Mouse (Mus musculus) thymus, postnatal 4 days (tissue): ENCODE measurements around the gene Arl8a.

Source experiments
- DNase-seq: peaks from one replicate; pipeline ENCODE4 v3.0.0; 2021

Gene Arl8a

DNA sequence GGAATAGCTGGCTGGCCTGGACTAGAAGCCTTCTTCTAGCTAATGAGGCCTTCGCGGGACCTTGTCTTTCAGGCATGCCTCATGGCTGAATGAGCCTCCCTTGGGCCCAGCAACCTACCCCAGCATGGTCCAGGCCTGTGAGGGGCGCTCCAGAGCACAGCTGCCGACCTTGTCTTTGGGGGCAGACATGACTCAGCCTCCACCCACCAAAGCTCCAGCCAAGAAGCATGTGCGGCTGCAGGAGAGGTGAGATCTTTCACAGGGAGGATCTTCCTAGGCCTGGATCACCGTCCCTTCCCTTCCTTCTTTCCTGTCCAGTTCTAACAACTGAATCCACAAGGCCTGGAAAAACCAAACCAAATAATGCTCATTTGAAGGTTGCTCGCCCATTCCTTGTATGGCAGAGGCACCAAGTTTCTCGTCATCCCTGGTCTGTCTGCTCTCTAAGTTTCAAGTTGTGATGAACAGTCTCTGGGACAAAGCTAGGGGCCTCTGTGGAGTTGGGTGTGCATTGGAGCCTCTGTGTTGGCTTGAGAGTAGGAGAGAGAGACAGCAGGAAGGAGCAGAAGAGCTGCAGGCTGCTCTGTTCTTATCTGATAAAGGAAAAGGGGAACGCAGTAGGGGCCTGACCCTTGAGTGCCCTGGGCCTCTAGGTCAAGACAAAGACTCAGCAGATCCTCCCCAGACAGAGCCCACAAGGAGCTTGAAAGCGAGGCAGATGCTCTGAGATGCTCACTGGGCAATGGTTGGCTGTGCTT lies 12.8 kb upstream of the Arl8a start:
- peak; percentile 84 for DNase-seq

DNA sequence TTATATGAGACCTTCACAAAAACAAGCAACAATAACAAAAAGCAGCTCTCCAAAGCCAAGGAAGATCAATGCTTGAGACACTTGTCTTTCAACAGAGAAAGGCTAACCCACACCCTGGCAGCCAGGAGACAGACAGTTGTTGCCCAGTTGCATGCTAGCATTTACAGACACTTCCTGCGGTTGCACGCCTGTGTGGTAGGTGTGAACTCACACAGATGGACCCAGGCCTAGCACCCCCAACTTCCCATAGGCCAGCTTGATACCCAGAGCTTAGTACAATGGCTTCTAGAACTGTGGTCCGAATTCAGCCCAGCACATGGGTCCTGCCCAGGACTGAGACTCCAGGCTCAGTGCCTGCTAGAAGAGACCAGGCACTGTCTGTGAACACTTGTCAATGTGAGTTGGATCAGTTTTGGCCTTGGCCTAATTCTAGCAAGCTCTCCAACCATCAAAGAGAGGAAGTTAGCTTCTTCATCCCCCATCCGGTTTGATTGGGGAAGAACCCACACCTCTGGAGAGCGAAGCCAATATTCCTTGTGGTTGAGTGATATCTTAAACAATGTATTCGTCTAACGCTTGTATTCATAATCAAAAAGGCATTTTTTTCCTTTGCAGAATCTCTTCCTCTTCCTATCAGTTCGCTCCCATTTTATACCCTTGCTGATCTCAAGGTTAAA lies 11.4 kb upstream of the Arl8a start:
- DNase-seq, result peak; percentile 45

DNA sequence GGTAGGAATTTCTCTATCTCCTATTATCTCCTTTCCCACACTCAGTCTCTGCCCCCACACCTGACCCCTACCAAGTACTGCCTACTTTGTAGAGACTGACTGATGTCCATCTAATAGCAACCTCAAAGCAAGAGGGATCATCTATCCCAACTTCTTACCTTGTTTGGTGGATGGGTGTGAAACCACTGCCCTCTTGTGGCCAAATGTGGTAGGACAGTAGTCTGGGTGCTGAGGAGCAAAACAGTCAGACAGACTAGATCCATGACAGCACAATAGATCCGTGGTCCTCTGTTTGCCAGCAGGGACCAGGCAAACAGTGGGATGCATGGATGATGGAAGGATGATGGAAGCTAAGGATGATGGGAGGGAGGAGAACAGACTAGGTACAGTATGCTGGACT lies 10.1 kb upstream of the Arl8a start:
- peak; percentile 85 for DNase-seq

DNA sequence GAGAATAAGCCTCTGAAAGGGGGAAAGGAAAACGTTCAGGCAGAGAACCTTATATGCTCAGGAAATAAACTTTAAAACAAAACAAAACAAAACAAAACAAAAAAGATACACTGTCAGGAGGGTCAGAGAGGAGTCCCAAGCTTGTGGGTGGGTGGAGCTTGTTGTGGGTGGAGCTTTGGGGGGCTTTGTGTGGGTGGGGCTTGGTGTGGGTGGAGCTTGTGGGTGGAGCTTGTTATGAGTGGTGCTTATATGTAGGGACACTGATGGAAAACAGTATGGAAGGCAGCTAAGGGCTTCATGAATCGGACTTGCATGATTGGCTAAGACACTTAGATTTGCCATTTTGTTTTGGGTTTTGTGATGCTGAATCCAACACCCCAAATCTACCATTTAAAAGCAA lies 6.7 kb upstream of the Arl8a start:
- peak; percentile 67 for DNase-seq

DNA sequence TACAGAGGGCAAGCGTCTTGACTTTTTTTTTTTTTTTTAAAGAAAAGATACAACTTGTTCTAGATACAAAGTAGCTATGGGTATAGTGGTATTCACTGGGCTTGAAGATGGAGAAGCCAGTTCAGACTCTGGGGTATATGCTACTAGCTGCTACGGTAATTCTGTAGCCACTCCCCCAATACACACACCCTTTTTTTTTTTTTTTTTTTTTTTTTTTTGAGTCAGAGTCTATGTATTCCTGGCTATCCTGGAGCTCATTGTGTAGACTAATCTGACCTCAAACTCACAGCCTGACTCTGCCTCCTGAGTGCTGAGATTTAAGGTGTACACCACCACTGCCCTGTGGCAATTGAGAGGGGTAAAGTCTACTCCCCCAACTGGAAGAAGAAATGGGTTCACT lies 4.2 kb upstream of the Arl8a start:
- no peak for DNase-seq

DNA sequence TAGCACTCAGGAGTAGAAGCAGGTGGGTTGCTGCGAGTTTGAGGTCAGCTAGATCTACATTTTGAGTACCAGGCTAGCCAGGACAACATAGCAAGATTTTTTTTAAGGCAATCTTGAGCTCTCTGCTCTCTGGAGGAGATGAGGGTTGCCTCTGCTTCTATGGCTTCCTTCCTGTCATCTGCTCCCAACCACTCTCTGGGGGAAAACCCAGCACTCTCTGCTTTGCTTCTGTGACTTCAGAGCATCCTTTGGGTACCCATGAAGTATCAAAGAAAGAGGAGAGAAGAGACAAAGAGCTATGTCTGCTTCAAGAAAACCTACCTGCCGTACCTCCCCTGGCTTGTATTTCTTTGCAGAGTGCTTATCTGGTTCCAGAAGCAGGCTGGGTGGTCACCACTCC lies 2.7 kb upstream of the Arl8a start:
- peak; percentile 4 for DNase-seq

DNA sequence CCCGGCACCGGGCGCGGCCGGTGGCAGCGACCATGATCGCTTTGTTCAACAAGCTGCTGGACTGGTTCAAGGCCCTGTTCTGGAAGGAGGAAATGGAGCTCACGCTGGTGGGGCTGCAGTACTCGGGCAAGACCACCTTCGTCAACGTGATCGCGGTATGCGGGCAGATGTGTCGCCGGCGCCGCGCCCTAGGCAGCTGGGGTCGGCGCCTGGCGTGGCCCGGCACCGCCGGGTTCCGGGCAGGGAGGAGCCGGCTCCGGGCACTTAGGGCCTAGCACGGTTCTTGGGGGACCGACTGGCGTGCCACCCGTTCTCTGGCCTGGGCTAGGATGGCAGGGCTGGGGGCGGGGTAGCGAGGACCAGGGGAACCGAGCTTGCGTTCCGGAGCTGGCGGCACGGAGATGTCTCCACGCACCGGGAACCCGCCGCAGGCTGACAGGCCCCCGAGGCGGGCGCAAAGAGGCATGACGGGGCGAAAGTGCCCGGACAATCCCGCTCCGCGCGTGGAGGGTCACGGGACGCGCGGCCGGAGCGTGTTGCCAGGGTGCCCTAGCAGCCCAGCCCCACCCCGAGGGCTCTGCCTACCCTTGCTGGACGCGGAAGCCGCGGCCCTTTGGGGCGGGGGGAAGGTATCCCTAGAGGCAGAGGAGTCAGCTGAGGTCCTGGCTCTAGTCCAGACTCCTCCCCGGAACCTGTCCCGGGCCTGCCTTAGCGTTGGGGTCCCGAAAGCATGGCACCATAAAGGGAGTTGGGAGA lies 500 bp downstream of the Arl8a start:
- DNase-seq, result peak; percentile 72

DNA sequence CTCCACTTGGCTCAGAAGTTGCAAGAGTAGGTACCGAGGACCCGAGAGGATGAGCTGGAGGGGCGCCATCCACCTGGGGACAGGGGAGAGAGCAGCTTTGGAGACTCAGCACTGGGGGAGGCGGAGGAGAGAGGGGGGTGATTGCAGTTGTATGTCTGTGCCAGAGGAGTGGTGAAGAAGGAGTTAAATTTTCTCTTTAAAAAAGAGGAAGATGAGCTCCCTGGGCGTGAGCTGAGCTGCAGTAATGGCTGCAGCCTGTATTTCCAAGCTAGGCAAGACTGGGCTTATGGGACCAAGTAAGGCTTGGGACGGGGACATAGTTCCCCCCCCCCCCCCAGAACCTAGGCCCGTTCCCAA lies 1.1 kb downstream of the Arl8a start:
- no peak for DNase-seq

DNA sequence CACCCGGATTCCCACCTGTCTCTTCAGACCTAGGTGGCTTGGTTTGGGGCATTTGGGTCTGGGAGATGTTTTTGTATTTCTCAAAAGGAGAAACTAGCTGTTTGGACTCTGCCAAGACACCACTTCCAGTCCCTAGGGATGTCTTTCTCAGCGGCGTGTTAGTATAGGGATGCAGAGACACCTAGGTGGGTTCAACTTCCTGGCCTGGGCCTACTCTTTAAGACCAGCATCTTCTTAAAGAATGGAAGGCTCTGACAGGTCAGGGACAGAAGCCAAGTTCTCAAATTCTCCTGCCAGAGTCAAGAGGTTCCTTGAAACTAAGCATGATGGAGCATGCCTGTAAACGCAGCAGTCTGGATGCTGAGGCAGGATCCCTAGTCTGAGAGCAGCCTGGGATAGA lies 1.9 kb downstream of the Arl8a start:
- no peak for DNase-seq

DNA sequence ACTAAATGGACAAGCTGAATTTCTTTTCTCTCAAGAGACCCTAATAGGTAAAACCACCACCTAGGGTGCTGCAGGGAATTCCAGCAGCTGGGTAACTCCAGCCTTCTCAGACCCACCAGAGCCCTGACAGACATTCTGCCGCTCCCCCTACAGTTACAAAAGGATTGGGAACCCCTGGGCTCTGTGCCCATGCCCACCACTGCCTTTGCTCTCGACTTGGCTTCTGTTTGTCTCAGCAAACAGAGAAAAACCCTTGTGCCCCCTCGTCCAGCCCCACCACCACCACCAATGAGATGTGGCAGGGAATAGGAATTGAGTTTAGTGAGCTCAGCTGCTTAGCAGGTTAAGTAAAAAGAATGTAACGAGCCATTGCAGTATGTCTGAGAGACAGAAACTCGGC lies 2.4 kb downstream of the Arl8a start:
- DNase-seq, result no peak

DNA sequence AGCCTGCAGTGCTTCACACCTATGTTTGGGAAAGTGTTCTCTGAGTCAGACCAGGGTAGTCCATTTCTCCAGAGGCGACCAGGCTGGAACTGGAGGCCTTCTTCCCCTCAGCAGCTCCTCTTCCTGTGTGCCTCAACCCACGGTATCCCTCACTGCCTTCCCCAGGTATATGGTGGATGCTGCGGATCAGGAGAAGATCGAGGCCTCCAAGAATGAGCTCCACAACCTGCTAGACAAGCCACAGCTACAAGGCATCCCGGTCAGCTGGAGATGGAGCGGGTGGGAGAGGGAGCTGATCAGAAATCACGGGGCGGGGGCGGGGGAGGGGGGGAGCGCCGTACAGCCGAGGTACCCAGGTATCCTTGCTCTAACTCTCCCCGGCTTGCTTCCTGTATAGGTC lies 7.4 kb downstream of the Arl8a start:
- DNase-seq, result no peak

DNA sequence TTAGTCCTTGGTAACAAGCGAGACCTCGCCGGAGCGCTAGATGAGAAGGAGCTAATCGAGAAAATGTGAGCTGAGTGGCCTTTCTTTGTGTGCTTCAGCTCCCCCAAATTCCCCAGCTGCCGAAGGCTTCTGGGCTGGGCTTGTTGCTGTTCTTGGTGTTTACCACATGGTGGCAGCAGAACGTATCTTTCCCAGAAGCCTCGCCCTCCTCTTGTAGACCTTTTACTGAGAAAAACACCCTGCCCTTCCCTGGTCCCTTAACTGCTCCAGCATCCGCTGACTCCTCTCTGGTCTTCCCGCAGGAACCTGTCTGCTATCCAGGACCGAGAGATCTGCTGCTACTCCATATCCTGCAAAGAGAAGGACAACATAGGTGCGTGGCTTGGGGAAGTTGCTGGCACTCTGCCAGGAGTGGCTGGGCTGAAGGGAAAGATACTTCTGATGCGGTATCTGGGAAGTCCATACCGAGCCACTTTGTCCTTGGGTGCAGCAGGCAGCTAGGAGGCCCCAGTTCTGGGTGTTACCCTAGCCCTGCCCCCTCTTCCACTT lies 7.9 kb downstream of the Arl8a start:
- DNase-seq, result peak; percentile 67

DNA sequence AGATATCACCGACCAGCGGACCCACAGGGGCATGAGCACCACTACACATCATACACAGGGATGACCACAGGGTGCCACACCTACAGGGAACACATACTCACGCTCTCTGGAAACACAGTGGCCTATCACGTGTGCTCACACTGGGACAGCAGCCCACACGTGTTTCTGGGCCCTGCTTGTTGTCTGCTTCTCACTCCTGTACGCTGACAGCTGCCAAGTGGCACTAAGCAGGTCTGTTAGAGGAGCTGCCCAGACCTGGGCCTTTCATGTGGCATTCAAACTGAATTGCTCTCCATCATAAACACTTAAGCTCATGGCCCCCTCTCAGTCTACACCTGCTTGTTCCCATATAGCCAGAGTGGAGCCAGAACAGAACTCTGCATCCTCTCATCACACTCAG lies 9.7 kb downstream of the Arl8a start:
- DNase-seq, result no peak

DNA sequence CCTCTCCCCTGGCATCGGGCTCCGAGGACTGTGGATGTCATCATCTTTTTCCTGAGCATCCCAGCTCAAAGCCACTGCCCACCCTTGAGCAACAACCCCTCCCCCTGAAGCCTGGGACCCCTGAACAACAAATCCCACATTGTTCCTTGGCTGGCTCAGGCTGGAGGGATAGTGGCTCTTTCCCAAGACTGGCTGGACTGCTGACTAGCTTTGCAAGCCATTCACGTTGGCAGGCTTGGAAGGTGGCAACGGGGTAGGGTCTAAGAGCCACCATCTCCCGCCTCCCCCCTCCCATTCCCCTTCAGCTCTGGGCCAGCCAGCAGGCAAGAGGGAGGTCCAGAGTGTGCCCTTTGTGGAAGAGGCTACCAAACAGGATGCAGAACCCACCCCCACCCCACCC lies 12.0 kb downstream of the Arl8a start:
- no peak for DNase-seq

DNA sequence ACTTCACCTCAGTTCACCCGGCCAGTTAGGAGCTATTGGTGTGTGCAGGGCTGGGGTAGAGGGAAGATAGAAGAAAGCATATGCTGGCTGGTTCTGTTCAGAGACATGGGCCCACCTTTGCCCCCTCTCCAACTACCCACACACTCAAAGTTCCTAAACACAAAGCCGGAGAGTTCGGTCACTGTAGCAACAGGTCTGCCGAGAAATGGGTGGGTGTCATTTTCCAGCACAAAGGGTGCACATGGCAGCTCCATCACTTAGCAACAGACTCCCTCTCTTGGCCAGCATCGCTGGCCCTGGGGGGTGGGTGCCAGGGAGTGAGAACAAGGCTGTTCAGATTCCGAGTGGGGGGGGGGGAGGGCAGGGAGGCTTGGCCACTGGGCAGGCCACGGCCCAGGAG lies 12.4 kb downstream of the Arl8a start:
- DNase-seq, result no peak

DNA sequence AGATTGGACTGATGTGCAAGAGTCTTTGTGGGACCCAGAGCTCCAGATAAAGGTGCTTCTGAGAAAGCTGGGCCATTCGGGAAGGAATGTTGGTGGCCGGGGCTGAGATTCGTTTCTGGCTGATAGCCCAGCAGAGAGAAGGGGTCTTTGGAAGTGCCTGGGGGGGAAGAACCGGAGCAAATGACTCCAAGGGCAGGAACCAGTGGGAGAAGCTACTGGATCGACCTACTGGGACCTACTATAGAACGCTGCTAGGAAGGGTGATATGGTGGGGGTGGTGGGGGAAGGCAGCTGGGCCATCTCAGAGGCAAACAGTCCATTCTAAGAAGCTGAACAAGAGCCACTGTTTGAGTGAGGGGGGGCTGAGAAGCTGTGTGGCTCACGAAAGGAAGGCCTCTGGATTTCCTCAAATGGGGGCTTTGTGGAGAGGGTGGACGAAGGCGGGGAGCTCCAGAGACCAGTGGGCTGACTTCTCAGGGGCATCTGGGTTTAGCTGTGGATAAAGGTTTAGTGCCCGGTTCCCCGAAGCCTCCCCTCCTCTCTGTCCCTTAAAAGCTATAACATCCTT lies 13.0 kb downstream of the Arl8a start:
- no peak for DNase-seq

DNA sequence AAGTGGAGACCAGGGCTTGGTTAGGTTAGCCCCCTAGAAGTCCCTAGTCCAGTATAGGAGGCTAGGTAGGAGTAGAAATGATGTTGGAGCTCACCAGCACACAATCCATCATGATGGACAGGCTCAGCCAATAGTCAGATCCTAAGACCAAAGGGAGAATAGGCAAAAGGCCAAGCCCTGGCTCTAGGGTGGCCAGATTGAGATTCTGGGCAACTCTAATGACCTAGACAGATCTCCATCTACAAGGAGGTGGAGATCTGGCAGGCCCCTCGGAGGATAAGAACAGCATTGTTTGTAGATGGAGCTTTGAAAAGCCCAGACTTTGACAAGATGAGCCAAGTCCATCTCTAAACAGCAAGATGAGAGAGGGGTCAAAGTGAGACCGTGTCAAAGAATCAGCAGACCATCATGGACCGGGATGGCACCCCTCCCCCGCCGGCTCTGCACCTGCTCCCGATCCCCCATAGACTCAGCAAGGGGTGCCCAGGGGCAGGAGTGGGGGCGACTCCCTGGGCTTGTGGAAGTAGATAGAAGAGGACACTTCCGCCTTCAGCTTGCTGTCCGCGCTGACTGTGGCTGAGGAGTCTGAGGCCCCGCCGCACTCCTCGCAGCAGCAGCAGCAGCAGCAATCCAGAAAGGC lies 13.9 kb downstream of the Arl8a start:
- no peak for DNase-seq

DNA sequence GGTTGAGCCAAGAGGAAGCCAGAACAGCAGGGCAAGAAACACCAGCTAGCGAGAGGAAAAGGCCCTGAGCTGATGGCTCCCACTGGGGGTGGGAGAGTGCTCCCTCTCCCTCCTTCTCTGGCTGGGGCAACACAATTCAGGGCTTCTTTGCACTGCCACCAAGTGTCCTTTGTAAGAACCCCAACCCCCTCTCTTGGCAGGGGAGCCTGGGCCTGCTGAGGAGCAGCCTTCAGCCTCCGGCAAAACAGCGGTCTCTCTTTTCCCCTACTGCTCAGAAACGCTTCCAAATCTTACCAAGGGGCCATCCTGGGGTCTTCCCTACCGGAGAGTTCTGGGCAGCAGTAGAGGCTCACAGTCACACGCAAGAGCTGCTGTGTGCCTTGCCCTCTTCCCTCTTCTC lies 16.1 kb downstream of the Arl8a start:
- DNase-seq, result no peak

DNA sequence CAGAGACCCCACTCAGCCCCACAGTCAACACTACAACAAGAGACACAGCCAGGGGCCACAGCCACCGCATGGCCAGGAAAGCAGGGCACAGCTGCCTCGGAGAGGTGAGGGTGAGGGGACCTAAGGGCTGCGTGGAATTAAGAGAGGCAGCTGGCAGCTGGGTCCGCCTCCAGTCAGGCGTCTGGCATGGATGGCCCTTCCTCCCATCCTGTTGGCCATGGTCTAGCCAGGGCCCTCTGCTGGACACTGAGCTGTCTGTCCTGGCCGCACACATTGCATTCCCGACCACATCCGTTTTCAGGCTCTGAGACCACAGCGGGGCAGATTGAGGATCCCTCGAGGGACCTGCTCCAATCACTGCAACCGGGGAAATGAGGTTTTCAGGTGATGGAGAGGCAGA lies 20.8 kb downstream of the Arl8a start, which contains the start of gene Gpr37l1:
Gene Gpr37l1 (minus strand): TSS at position 247 of the 400 bp plus-strand sequence.
- no peak for DNase-seq

DNA sequence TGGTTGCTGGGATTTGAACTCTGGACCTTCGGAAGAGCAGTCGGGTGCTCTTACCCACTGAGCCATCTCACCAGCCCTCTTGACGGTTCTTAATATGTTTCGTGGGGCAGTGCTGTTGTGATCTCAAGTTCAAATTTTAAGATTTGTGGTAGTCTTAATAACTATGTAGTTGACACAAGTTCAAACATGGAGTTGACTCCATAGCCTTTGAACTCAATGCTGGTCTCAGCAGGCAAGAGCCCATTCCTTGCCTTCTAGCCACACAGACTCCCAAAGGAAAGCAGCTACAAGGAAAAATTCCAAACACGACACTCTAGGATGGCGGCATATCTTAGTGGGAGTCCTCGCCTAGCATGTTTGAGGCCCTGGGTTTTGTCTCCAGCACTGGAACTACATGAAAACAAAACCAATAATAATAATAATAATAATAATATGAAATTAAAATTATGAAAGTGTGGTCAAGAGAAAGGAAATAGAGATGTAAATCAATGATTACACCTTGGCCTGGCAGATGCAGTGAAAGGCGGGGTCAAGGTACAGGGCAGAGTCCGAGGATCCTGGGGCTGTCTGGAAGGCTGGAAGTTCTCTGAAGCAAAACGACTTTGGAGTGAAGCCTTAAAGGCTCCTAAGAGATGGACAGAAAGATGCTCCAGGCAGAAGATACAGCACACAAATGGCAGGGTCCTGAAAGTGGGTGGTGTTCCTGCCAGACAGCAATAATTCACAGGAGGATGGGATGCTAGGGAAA lies 22.0 kb downstream of the Arl8a start:
- no peak for DNase-seq

DNA sequence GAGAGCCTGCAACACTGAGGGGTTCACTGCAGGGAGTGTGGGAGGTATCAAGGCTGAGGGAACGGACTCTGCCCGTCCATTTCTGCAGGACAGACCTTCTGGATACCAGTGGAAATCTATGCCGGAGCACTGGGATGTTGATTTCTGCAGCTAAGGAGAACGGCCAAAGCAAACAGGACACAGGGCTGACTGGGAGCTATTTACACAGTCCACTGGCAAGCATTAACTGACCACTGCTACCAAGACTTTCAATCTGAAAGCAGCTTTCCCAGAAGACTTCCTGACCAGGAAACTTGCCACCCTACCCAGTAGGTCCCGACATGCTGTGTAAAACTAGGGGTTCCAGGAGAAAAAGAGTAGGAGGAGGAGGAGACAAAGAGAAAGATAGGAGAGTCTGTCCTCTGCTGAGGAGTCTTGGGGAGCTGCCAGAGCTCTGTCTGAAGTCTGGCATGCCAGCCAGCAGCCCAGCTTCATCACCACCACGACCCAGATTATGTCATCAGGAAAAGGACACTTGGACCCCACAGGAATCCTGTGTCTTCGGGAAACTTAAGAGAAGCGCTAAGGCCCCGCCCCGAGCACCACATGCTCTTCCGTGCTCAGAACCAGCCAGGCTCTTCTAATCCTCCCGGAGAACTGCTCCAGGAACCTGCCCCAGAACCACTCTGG lies 23.1 kb downstream of the Arl8a start:
- no peak for DNase-seq

DNA sequence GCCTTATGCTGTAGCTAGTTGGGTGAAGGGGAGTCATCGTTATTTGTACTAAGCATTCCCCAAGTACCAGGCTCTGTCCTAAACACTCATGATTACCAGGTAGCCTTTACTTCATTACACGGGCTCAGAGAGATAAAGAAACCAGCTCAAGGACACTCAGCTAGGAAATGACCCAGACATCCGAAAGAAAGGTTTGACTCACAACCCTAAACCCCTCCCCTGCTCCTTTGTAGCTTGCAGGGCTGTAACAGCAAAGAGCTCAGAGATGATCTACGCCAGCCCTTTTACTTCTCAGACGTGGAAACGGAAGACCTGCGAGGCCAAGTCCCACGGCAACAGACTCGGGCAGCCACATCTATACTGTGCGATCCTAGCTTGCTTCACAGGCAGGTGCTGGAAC lies 23.7 kb downstream of the Arl8a start:
- no peak for DNase-seq
